Mouse (Mus musculus) midbrain, embryonic 11.5 days (tissue): ENCODE data around the gene Lcn2. TPM values are rescaled to one million over a fixed set of nuclear protein-coding genes. Genes with fewer than 3 reads are reported as not detected.
"Not testable (repeated sequence)": the region's sequence is repeated elsewhere in the genome, so short reads cannot be mapped to it uniquely, and the experiment has no call there.

Source experiments
- ATAC-seq: fragments of 200-750 bp; cut with Nextera tagmentation; 2 replicates; pipeline ENCODE4 v1.8.0; 2017; ENCODE audit warnings: moderate TSS enrichment, moderate library complexity; ENCODE audit not compliant: low FRiP score
- DNase-seq: peaks from one replicate; pipeline ENCODE4 v3.0.0; 2015; ENCODE audit warnings: low spot score; ENCODE audit errors: missing footprints
- H3K27ac ChIP-seq: fragments of 300-500 bp; sonication (generic); 2 replicates; pipeline ENCODE4 v1.5.1; 2014; ENCODE audit warnings: low read depth, low read length
- H3K27me3 ChIP-seq: fragments of 300-500 bp; sonication (generic); 2 replicates; pipeline ENCODE4 v1.6.1; 2014; ENCODE audit warnings: mild to moderate bottlenecking, low read length, moderate library complexity, mixed read lengths; ENCODE audit not compliant: control insufficient read depth, insufficient read depth
- H3K36me3 ChIP-seq: fragments of 300-500 bp; sonication (generic); 2 replicates; pipeline ENCODE4 v1.6.1; 2014; ENCODE audit warnings: mild to moderate bottlenecking, low read length, moderate library complexity, mixed read lengths; ENCODE audit not compliant: control insufficient read depth, insufficient read depth
- H3K4me1 ChIP-seq: fragments of 300-500 bp; sonication (generic); 2 replicates; pipeline ENCODE4 v1.6.1; 2014; ENCODE audit warnings: low read length; ENCODE audit not compliant: control insufficient read depth, insufficient read depth
- H3K4me2 ChIP-seq: fragments of 300-500 bp; sonication (generic); 2 replicates; pipeline ENCODE4 v1.6.1; 2014; ENCODE audit warnings: mild to moderate bottlenecking, moderate library complexity
- H3K4me3 ChIP-seq: fragments of 300-500 bp; sonication (generic); 2 replicates; pipeline ENCODE4 v1.5.1; 2014; ENCODE audit warnings: low read depth, low read length
- H3K9ac ChIP-seq: fragments of 300-500 bp; sonication (generic); 2 replicates; pipeline ENCODE4 v1.6.1; 2014; ENCODE audit warnings: low read length
- H3K9me3 ChIP-seq: fragments of 300-500 bp; sonication (generic); 2 replicates; pipeline ENCODE4 v1.6.1; 2016; ENCODE audit warnings: low read length; ENCODE audit not compliant: control insufficient read depth
- WGBS: fragments of 180-500 bp; shearing (Covaris S2); extraction: QIAGEN DNeasy Blood & Tissue Kit; methylation state at CpG from one replicate; pipeline ENCODE4 v1.1.7; 2014; 5-methylcytosine and 5-hydroxymethylcytosine counted together
- polyA plus RNA-seq: library from polyadenylated mRNA; unstranded; fragments of >200 nt; fragmentation: Nextera tagmentation; extraction: Ambion mirVana; gene quantifications from 2 replicates; pipeline ENCODE4 v1.2.1, GENCODE M21; 2014

The Lcn2 gene
- polyA plus RNA-seq, 1 experiment from 2014 or later, result 0.30 TPM

GRCm38 (mm10) chr2:32362817-32363340, 25.2 kb downstream of the Lcn2 start:
- Histone ChIP-seq H3K9ac (peak overlapping the region; percentile 93), H3K36me3 (peaks cover 7% of the 10 kb centered on the region), H3K4me3 (peak overlapping the region; percentile 79), H3K27ac (peak overlapping the region; percentile 64), H3K4me1 (peaks cover 13% of the 10 kb centered on the region), H3K9me3 (no peaks in the 10 kb centered on the region), H3K4me2 (peak overlapping the region; percentile 90), H3K27me3 (peaks cover 7% of the 10 kb centered on the region; the same call in 1 of the 2 replicates)
- ATAC-seq, result peak; percentile 81
- under 1% methylated on average over 53 of the region's 53 CpGs for WGBS
- DNase-seq, result peak; percentile 100

- ATAC-seq, DNase-seq, H3K9me3 ChIP-seq, H3K27me3 ChIP-seq, H3K27ac ChIP-seq, H3K36me3 ChIP-seq: not testable (repeated sequence)
- Histone ChIP-seq H3K4me3 (peak overlapping the region; percentile 79), H3K4me1 (peaks cover 13% of the 10 kb centered on the region), H3K9ac (peak overlapping the region; percentile 93), H3K4me2 (peak overlapping the region; percentile 90)
- WGBS, result 45% methylated on average over 5 of the region's 5 CpGs
Observed at GRCm38 (mm10) chr2:32362274-32362673, 25.8 kb downstream of the Lcn2 start.

GRCm38 (mm10) chr2:32361437-32361836, 26.6 kb downstream of the Lcn2 start:
- WGBS, result 2% methylated on average over 24 of the region's 24 CpGs
- Histone ChIP-seq H3K9ac (peak overlapping the region; percentile 32; the same call in 1 of the 2 replicates), H3K9me3 (no peaks in the 10 kb centered on the region), H3K4me1 (peaks cover 13% of the 10 kb centered on the region), H3K4me2 (peak overlapping the region; percentile 55), H3K36me3 (peaks cover 7% of the 10 kb centered on the region), H3K27ac (no peak overlapping the region), H3K4me3 (peak overlapping the region; percentile 24), H3K27me3 (peaks cover 7% of the 10 kb centered on the region; the same call in 1 of the 2 replicates)
- ATAC-seq (peak; percentile 71), DNase-seq (peak; percentile 94)

- ATAC-seq (no peak), DNase-seq (peak; percentile 96)
- Histone ChIP-seq H3K9me3 (no peaks in the 10 kb centered on the region), H3K27me3 (peaks cover 7% of the 10 kb centered on the region; the same call in 1 of the 2 replicates), H3K4me1 (peaks cover 13% of the 10 kb centered on the region), H3K4me2 (peak overlapping the region; percentile 55), H3K36me3 (peaks cover 7% of the 10 kb centered on the region), H3K9ac (no peak overlapping the region), H3K27ac (no peak overlapping the region), H3K4me3 (peak overlapping the region; percentile 24)
- 4% methylated on average over 14 of the region's 14 CpGs for WGBS
Observed at GRCm38 (mm10) chr2:32360741-32361140, 27.3 kb downstream of the Lcn2 start.

GRCm38 (mm10) chr2:32358381-32358780, 29.7 kb downstream of the Lcn2 start:
- no peak overlapping the region for H3K4me3 ChIP-seq
- H3K4me1 ChIP-seq, result peaks cover 6% of the 10 kb centered on the region
- H3K36me3 ChIP-seq, result no peaks in the 10 kb centered on the region
- WGBS, result 72% methylated on average over 10 of the region's 10 CpGs
- H3K4me2 ChIP-seq, result no peak overlapping the region
- H3K9me3 ChIP-seq, result no peaks in the 10 kb centered on the region
- H3K27me3 ChIP-seq, result peaks cover 7% of the 10 kb centered on the region; the same call in 1 of the 2 replicates
- no peak overlapping the region for H3K9ac ChIP-seq
- DNase-seq, result no peak
- no peak for ATAC-seq
- no peak overlapping the region for H3K27ac ChIP-seq

GRCm38 (mm10) chr2:32357710-32358109, 30.3 kb downstream of the Lcn2 start:
- Histone ChIP-seq H3K27ac (no peak overlapping the region), H3K27me3 (peaks cover 7% of the 10 kb centered on the region), H3K9ac (no peak overlapping the region), H3K36me3 (no peaks in the 10 kb centered on the region), H3K9me3 (no peaks in the 10 kb centered on the region), H3K4me2 (no peak overlapping the region), H3K4me3 (no peak overlapping the region), H3K4me1 (peaks cover 8% of the 10 kb centered on the region)
- no peak for ATAC-seq
- WGBS, result 78% methylated on average over 3 of the region's 3 CpGs
- no peak for DNase-seq

- H3K4me2 ChIP-seq, result no peak overlapping the region
- H3K27me3 ChIP-seq, result peaks cover 7% of the 10 kb centered on the region; the same call in 1 of the 2 replicates
- peaks cover 13% of the 10 kb centered on the region for H3K4me1 ChIP-seq
- DNase-seq (no peak), ATAC-seq (no peak)
- H3K4me3 ChIP-seq, result no peak overlapping the region
- 81% methylated on average over 10 of the region's 10 CpGs for WGBS
- no peaks in the 10 kb centered on the region for H3K36me3 ChIP-seq
- H3K9me3 ChIP-seq, result no peaks in the 10 kb centered on the region
- no peak overlapping the region for H3K9ac ChIP-seq
- no peak overlapping the region for H3K27ac ChIP-seq
Observed at GRCm38 (mm10) chr2:32356216-32356615, 31.8 kb downstream of the Lcn2 start.

- Histone ChIP-seq H3K4me2 (no peak overlapping the region), H3K27ac (no peak overlapping the region), H3K4me1 (peaks cover 10% of the 10 kb centered on the region), H3K36me3 (no peaks in the 10 kb centered on the region), H3K4me3 (no peak overlapping the region), H3K27me3 (peaks cover 7% of the 10 kb centered on the region; the same call in 1 of the 2 replicates), H3K9me3 (no peaks in the 10 kb centered on the region), H3K9ac (no peak overlapping the region)
- no peak for DNase-seq
- WGBS, result 89% methylated on average over 3 of the region's 3 CpGs
- ATAC-seq, result no peak
Observed at GRCm38 (mm10) chr2:32354336-32354895, 33.6 kb downstream of the Lcn2 start.

GRCm38 (mm10) chr2:32353836-32354235, 34.2 kb downstream of the Lcn2 start:
- H3K9me3 ChIP-seq, result no peaks in the 10 kb centered on the region
- 74% methylated on average over 6 of the region's 6 CpGs for WGBS
- ATAC-seq, result no peak
- no peak overlapping the region for H3K4me3 ChIP-seq
- DNase-seq, result no peak
- H3K36me3 ChIP-seq, result no peaks in the 10 kb centered on the region
- H3K27ac ChIP-seq, result no peak overlapping the region
- peaks cover 10% of the 10 kb centered on the region for H3K4me1 ChIP-seq
- no peak overlapping the region for H3K4me2 ChIP-seq
- H3K27me3 ChIP-seq, result peaks cover 7% of the 10 kb centered on the region; the same call in 1 of the 2 replicates
- H3K9ac ChIP-seq, result no peak overlapping the region; the same call in 1 of the 2 replicates
